Mouse (Mus musculus) forebrain, embryonic 10.5 days (tissue): ENCODE results near the gene Skor1. TPM values are rescaled to one million over a fixed set of nuclear protein-coding genes. Genes with fewer than 3 reads are reported as not detected.
A peak's percentile ranks its signal among the peaks of the same experiment; 100 is the strongest.

Source experiments
- DNase-seq: peaks from one replicate; pipeline ENCODE4 v3.0.0-alpha.2; 2017; ENCODE audit warnings: low spot score; ENCODE audit errors: extremely low spot score
- H3K27ac ChIP-seq: fragments of 300-500 bp; sonication (generic); 2 replicates; pipeline ENCODE4 v1.5.1; 2016; ENCODE audit warnings: mild to moderate bottlenecking
- H3K27me3 ChIP-seq: fragments of 300-500 bp; sonication (generic); 2 replicates; pipeline ENCODE4 v1.6.1; 2016; ENCODE audit warnings: mild to moderate bottlenecking; ENCODE audit not compliant: poor library complexity, severe bottlenecking
- H3K36me3 ChIP-seq: fragments of 300-500 bp; sonication (generic); replicated peaks from 2 replicates; pipeline ENCODE4 v1.6.1; 2016; ENCODE audit warnings: mild to moderate bottlenecking, moderate library complexity
- H3K4me1 ChIP-seq: fragments of 300-500 bp; sonication (generic); 2 replicates; pipeline ENCODE4 v1.6.1; 2016
- H3K4me3 ChIP-seq: fragments of 300-500 bp; sonication (generic); 2 replicates; pipeline ENCODE4 v1.5.1; 2016; ENCODE audit warnings: mild to moderate bottlenecking, moderate library complexity
- H3K9me3 ChIP-seq: fragments of 300-500 bp; sonication (generic); 2 replicates; pipeline ENCODE4 v1.6.1; 2016; ENCODE audit warnings: mild to moderate bottlenecking, moderate library complexity
- WGBS: fragments of 180-500 bp; shearing (Covaris S2); methylation state at CpG from one replicate; pipeline ENCODE4 v1.1.7; 2016; 5-methylcytosine and 5-hydroxymethylcytosine counted together
- polyA plus RNA-seq: library from polyadenylated mRNA; unstranded; fragments of >200 nt; fragmentation: Nextera tagmentation; extraction: Ambion mirVana; gene quantifications from 2 replicates; pipeline ENCODE4 v1.2.1, GENCODE M21; 2016

The Skor1 gene
- polyA plus RNA-seq, 1 experiment from 2014 or later: 0.05 TPM

GRCm38 (mm10) chr9:63091101-63091921 lies 57.5 kb downstream of the Skor1 start:
- Histone ChIP-seq H3K4me1 (peaks cover 36% of the 10 kb centered on the region), H3K36me3 (no peaks in the 10 kb centered on the region), H3K9me3 (no peaks in the 10 kb centered on the region), H3K4me3 (peak overlapping the region; percentile 47; the same call in 1 of the 2 replicates), H3K27ac (peak overlapping the region; percentile 88), H3K27me3 (no peaks in the 10 kb centered on the region; the same call in 1 of the 2 replicates)
- no peak for DNase-seq
- WGBS: 10% methylated on average over 23 of the region's 23 CpGs

DNA sequence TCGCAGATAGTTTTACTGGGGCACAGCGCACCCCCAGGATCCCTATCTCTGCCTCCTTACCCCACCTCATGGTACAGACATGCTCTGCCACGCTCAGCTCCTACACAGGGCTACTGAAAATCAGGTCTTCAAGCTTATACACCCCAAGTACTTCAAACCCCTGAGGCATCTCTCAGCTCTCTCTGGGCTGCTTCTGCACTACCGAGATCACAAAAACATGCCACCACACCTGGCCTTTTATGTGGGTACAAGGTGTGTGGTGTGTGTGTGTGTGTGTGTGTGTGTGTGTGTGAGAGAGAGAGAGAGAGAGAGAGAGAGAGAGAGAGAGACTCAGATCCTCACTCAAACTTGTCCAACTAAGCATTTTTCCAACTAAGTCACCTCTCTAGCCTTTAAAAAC lies 59.6 kb downstream of the Skor1 start:
- Histone ChIP-seq H3K4me1 (peaks cover 32% of the 10 kb centered on the region), H3K9me3 (no peaks in the 10 kb centered on the region), H3K27me3 (no peaks in the 10 kb centered on the region; the same call in 1 of the 2 replicates), H3K27ac (no peak overlapping the region), H3K4me3 (no peak overlapping the region), H3K36me3 (no peaks in the 10 kb centered on the region)
- DNase-seq: no peak
- 94% methylated on average over 4 of the region's 4 CpGs for WGBS

Other genes with a start within 250 kb of the Skor1 start
- 48.9 and 53.7 TPM in 2 replicates for gene Pias1, start 161.0 kb downstream of the Skor1 start, polyA plus RNA-seq
- 33.8 and 34.2 TPM in 2 replicates for gene Map2k5, start 228.9 kb upstream of the Skor1 start, polyA plus RNA-seq